Mouse (Mus musculus) heart, postnatal 0 days (tissue): Measurements from ENCODE around the gene Ppp6r1. TPM values are rescaled to one million over a fixed set of nuclear protein-coding genes. Genes with fewer than 3 reads are reported as not detected.

ENCODE experiments used
- ATAC-seq: fragments of 200-750 bp; cut with Nextera tagmentation; 2 replicates; pipeline ENCODE4 v1.8.0; 2017; ENCODE audit warnings: low read depth, moderate number of reproducible peaks, moderate library complexity; ENCODE audit not compliant: insufficient read depth
- DNase-seq: peaks from one replicate; pipeline ENCODE4 v3.0.0-alpha.2; 2016; ENCODE audit warnings: low spot score
- H3K27ac ChIP-seq: fragments of 300-500 bp; sonication (generic); 2 replicates; pipeline ENCODE4 v1.5.1; 2014; ENCODE audit warnings: low read depth, mild to moderate bottlenecking
- H3K27me3 ChIP-seq: fragments of 300-500 bp; sonication (generic); 2 replicates; pipeline ENCODE4 v1.6.1; 2014; ENCODE audit warnings: low read length, mixed read lengths; ENCODE audit not compliant: control insufficient read depth, insufficient read depth
- H3K36me3 ChIP-seq: fragments of 300-500 bp; sonication (generic); replicated peaks from 2 replicates; pipeline ENCODE4 v1.6.1; 2014; ENCODE audit warnings: low read length, mixed read lengths; ENCODE audit not compliant: control insufficient read depth, insufficient read depth
- H3K4me1 ChIP-seq: fragments of 300-500 bp; sonication (generic); 2 replicates; pipeline ENCODE4 v1.6.1; 2014; ENCODE audit warnings: antibody characterized with exemption; ENCODE audit not compliant: control insufficient read depth, insufficient read depth
- H3K4me2 ChIP-seq: fragments of 300-500 bp; sonication (generic); 2 replicates; pipeline ENCODE4 v1.6.1; 2014; ENCODE audit warnings: low read depth, mild to moderate bottlenecking, low read length, moderate library complexity
- H3K4me3 ChIP-seq: fragments of 300-500 bp; sonication (generic); 2 replicates; pipeline ENCODE4 v1.5.1; 2014; ENCODE audit warnings: low read depth, low read length
- H3K9ac ChIP-seq: fragments of 300-500 bp; sonication (generic); replicated peaks from 2 replicates; pipeline ENCODE4 v1.6.1; 2014; ENCODE audit warnings: low read depth, low read length, mixed read lengths
- H3K9me3 ChIP-seq: fragments of 300-500 bp; sonication (generic); replicated peaks from 2 replicates; pipeline ENCODE4 v1.6.1; 2016; ENCODE audit warnings: low read length; ENCODE audit not compliant: control insufficient read depth
- CTCF ChIP-seq: IDR thresholded peaks from 2 replicates; pipeline ENCODE4 v1.5.1; 2016; ENCODE audit warnings: antibody characterized with exemption, control low read depth, low read depth
- EP300 ChIP-seq: IDR thresholded peaks from 2 replicates; pipeline ENCODE4 v1.6.1; 2016; ENCODE audit warnings: antibody characterized with exemption, low read depth
- WGBS: fragments of 180-500 bp; shearing (Covaris S2); extraction: QIAGEN DNeasy Blood & Tissue Kit; methylation state at CpG from one replicate; pipeline ENCODE4 v1.1.7; 2014; 5-methylcytosine and 5-hydroxymethylcytosine counted together
- polyA plus RNA-seq: library from polyadenylated mRNA; unstranded; fragments of >200 nt; fragmentation: Nextera tagmentation; extraction: Ambion mirVana; gene quantifications from 2 replicates; pipeline ENCODE4 v1.2.1, GENCODE M21; 2015
- total RNA-seq: library from RNA; depleted of rRNA; stranded (reverse); fragments of >200 nt; gene quantifications from 2 replicates; pipeline ENCODE4 v1.2.3, GENCODE M21; 2014; ENCODE audit warnings: low replicate concordance

Ppp6r1 gene
- total and polyA plus RNA-seq, 2 experiments from 2014 or later, result 5.7 to 101 TPM

GRCm38 (mm10) chr7:4668506-4668905, 9.7 kb upstream of the Ppp6r1 start:
- Histone ChIP-seq H3K27ac (no peak overlapping the region), H3K4me2 (no peak overlapping the region), H3K9me3 (no peaks in the 10 kb centered on the region), H3K4me1 (peaks cover 6% of the 10 kb centered on the region; the same call in 1 of the 2 replicates), H3K36me3 (peaks cover 55% of the 10 kb centered on the region), H3K4me3 (no peak overlapping the region), H3K9ac (no peak overlapping the region), H3K27me3 (no peaks in the 10 kb centered on the region)
- no peak for DNase-seq
- no peak for ATAC-seq
- TF ChIP-seq CTCF (no peak), EP300 (no peak)
- 94% methylated on average over 8 of the region's 8 CpGs for WGBS

- H3K27ac ChIP-seq, result no peak overlapping the region
- TF ChIP-seq EP300 (no peak), CTCF (no peak)
- no peak for DNase-seq
- H3K9ac ChIP-seq, result no peak overlapping the region
- no peaks in the 10 kb centered on the region for H3K27me3 ChIP-seq
- no peak overlapping the region for H3K4me3 ChIP-seq
- H3K36me3 ChIP-seq, result peaks cover 67% of the 10 kb centered on the region
- no peak for ATAC-seq
- H3K4me2 ChIP-seq, result no peak overlapping the region
- H3K9me3 ChIP-seq, result no peaks in the 10 kb centered on the region
- 96% methylated on average over 5 of the region's 5 CpGs for WGBS
- H3K4me1 ChIP-seq, result 0 out of 2 replicates have a peak, but pooled peaks cover 6% of the 10 kb centered on the region
Observed at GRCm38 (mm10) chr7:4666871-4667270, 8.1 kb upstream of the Ppp6r1 start.

GRCm38 (mm10) chr7:4663742-4664141, 4.9 kb upstream of the Ppp6r1 start:
- WGBS, result 91% methylated on average over 2 of the region's 2 CpGs
- Histone ChIP-seq H3K4me1 (peaks cover 5% of the 10 kb centered on the region; the same call in 1 of the 2 replicates), H3K36me3 (peaks cover 41% of the 10 kb centered on the region), H3K27me3 (no peaks in the 10 kb centered on the region), H3K9me3 (no peaks in the 10 kb centered on the region), H3K4me2 (no peak overlapping the region), H3K27ac (no peak overlapping the region), H3K4me3 (no peak overlapping the region), H3K9ac (no peak overlapping the region)
- ATAC-seq, result no peak
- no peak for DNase-seq
- TF ChIP-seq CTCF, result no peak
- TF ChIP-seq EP300, result no peak

- TF ChIP-seq CTCF (no peak), EP300 (no peak)
- Histone ChIP-seq H3K27ac (no peak overlapping the region), H3K4me2 (no peak overlapping the region), H3K9me3 (no peaks in the 10 kb centered on the region), H3K9ac (no peak overlapping the region), H3K36me3 (peaks cover 35% of the 10 kb centered on the region), H3K4me3 (no peak overlapping the region), H3K27me3 (no peaks in the 10 kb centered on the region), H3K4me1 (peaks cover 5% of the 10 kb centered on the region; the same call in 1 of the 2 replicates)
- ATAC-seq, result no peak
- no peak for DNase-seq
- 72% methylated on average over 8 of the region's 8 CpGs for WGBS
Observed at GRCm38 (mm10) chr7:4663179-4663578, 4.4 kb upstream of the Ppp6r1 start.

- no peak for DNase-seq
- H3K36me3 ChIP-seq, result peaks cover 23% of the 10 kb centered on the region
- H3K4me1 ChIP-seq, result peaks cover 33% of the 10 kb centered on the region
- TF ChIP-seq EP300, result no peak
- no peak for TF ChIP-seq CTCF
- no peaks in the 10 kb centered on the region for H3K27me3 ChIP-seq
- no peaks in the 10 kb centered on the region for H3K9me3 ChIP-seq
- peak overlapping the region; percentile 91 for H3K4me2 ChIP-seq
- H3K9ac ChIP-seq, result no peak overlapping the region; the same call in 1 of the 2 replicates
- WGBS, result 64% methylated on average over 3 of the region's 3 CpGs
- no peak overlapping the region for H3K4me3 ChIP-seq
- peak overlapping the region; percentile 88 for H3K27ac ChIP-seq
- no peak for ATAC-seq
Observed at GRCm38 (mm10) chr7:4659911-4660443, 1.2 kb upstream of the Ppp6r1 start.
